Mouse (Mus musculus) c-Kit-positive CD71-positive TER-119-positive erythroid progenitor cells, embryonic 14.5 days (primary cell): ENCODE data around the gene Cd36.

Source experiments
- DNase-seq: peaks from one replicate; pipeline ENCODE4 v3.0.0-alpha.2; 2013; ENCODE audit warnings: low spot score

The Cd36 gene

GRCm38 (mm10) chr5:17857871-17858270 is 30.7 kb downstream of the Cd36 start:
- DNase-seq: no peak

DNA sequence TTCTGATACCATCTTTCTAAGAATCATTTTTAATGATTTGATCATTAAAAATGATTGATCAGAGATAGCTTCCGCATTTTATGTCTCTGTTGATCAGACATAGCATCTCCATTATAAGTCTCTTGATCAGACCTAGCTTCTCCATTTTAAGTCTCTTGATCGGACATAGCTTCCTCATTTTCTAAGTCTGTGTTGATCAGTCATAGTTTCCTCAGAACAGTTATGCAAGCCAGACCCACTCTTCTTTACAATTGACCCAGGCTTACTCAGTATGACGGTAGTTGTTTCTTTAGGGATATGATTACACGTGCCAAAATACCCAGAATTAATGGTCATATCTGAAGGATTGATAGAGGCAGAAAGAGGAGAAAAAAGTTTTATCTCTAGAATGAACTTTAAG is 31.3 kb downstream of the Cd36 start:
- no peak for DNase-seq

GRCm38 (mm10) chr5:17854127-17854923 is 34.3 kb downstream of the Cd36 start:
- DNase-seq: no peak

- no peak for DNase-seq
These were observed 38.0 kb downstream of the Cd36 start for GRCm38 (mm10) chr5:17850582-17850981.

GRCm38 (mm10) chr5:17849582-17849981 is 39.0 kb downstream of the Cd36 start:
- DNase-seq: no peak

- DNase-seq: no peak
These were observed 39.9 kb downstream of the Cd36 start for GRCm38 (mm10) chr5:17848733-17849132.

GRCm38 (mm10) chr5:17848267-17848666 is 40.3 kb downstream of the Cd36 start:
- no peak for DNase-seq

- no peak for DNase-seq
These were observed 44.7 kb downstream of the Cd36 start for GRCm38 (mm10) chr5:17843921-17844320.

- no peak for DNase-seq
These were observed 45.3 kb downstream of the Cd36 start for GRCm38 (mm10) chr5:17843316-17843715.

GRCm38 (mm10) chr5:17842111-17842729 is 46.4 kb downstream of the Cd36 start:
- DNase-seq: no peak

- no peak for DNase-seq
These were observed 49.1 kb downstream of the Cd36 start for GRCm38 (mm10) chr5:17839549-17839948.

DNA sequence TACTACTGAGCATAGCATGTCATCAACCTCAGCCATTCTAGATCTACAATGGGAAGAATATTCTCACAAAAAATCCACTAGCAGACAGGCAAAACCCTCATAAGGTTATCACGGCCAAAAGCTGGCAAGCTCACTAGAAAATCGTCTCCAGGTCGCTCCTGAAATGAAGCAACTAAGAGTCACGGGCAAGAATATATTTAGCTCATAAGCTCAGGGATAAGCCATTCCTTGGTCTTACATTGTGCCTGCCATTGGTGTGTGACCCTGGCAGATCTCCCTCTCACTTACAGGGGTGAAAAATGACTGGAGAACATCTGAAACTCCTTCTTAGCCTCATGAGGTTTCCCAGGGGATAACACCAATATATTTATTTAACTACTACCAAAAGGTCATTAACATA is 52.2 kb downstream of the Cd36 start:
- DNase-seq: no peak

- DNase-seq: no peak
These were observed 53.1 kb downstream of the Cd36 start for GRCm38 (mm10) chr5:17835302-17836097.

DNA sequence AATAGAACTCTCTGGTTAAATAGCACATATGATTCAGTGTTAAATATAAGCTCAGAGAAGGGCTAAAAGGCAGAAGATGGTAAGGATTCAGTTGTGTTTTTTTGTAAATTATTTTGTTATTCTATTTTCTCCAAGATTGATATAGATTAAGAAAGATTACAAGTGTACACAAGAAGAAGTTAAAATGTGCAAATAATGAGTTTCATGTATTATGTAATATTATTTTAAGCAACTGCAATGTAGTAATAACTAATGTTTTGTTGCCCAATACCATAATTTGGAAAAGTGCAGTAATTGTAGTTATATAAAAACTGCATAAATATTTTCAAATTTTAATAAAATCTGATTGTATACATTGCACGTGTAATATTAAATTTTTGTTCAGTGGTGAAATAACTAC is 54.8 kb downstream of the Cd36 start:
- DNase-seq: no peak

DNA sequence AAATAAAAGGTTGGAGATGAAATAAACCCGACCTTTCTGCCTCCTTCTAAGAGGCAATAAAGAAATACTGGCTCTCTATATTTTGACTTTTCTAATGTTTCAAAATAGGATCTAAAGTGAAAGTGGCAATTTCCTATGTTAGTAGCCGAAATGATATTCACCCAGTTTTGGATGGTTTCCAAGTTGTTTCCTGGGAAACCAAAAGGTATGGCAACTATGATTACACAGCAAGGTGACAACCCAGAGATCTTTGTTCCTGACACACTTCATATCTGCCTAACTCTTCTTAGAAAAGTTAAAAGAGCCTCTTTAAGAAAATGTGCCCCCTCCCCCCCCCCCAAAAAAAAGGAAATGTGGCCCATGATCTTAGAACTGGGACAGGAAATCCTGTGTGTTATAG is 58.1 kb downstream of the Cd36 start:
- peak; percentile 32 for DNase-seq

DNA sequence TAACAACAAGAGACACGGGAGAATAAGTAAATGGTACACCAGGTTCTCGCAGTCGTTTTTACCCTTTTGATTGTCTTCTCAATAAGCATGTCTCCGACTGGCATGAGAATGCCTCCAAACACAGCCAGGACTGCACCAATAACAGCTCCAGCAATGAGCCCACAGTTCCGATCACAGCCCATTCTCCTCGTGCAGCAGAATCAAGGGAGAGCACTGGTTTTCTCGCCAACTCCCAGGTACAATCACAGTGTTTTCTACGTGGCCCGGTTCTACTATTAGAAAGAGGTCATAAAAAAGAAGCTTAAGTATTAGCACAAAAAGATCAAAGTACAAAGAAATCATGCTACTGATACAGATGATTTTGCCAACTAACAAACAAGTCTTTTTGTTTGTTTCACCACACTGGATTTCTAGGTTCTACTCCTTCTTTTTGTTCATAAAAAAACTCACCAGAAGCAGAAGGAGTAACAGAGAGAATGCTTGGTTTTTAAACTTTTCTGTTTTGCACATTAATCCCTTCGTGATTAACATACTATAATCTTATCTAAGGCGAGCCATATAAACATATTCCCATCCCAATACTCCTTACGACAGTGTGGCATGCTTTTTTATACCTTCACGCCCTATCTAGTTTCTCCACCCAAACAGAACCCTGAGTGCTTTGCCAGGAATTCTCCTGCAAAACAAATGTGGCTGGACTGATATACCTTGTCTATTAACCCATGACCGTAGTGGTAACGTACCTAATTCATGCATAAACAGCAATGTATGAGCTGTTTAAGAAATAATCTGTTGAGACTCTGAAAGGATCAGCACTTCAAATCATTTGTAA is 59.7 kb downstream of the Cd36 start:
- DNase-seq: peak; percentile 74

DNA sequence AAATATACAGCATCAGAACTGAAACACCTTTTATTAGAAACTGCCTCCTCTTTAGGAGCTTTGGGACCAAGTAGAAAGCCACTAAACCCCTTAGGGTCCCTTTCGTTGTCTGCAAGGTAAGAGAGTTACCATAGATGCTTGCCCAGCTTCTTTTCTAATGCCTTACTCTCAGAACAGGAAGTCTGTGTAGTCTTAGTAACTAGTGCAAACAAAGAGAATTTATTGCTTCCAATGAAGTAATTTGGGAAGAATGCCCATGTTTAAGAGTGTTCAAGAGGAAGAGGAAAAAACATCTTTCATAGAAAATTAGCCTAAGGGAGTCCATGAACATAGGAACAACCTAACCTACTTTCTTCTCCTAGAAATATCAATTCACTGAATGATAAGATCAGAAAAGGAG is 67.2 kb downstream of the Cd36 start:
- no peak for DNase-seq

- DNase-seq: no peak
These were observed 68.2 kb downstream of the Cd36 start for GRCm38 (mm10) chr5:17820239-17820999.

GRCm38 (mm10) chr5:17816170-17816569 is 72.4 kb downstream of the Cd36 start:
- peak; percentile 43 for DNase-seq

GRCm38 (mm10) chr5:17810336-17810735 is 78.3 kb downstream of the Cd36 start:
- DNase-seq: no peak

- no peak for DNase-seq
These were observed 81.7 kb downstream of the Cd36 start for GRCm38 (mm10) chr5:17806774-17807377.
